Mouse (Mus musculus) MEL (cell line): ENCODE measurements at regions not wholly inside any gene's neighbourhood (a gene's known extent, or its start where the extent isn't known, plus 50 kb on each side); places are given as distances from the start of the nearest gene placed in this dataset.

Source experiments
- DNase-seq: peaks from one replicate; pipeline ENCODE4 v3.0.0; 2011; ENCODE audit warnings: low read depth, low spot score
- H3K27ac ChIP-seq: 2 replicates; pipeline ENCODE4 v1.5.1; 2012; ENCODE audit warnings: low read depth, mild to moderate bottlenecking, control low read depth, low read length, moderate library complexity; ENCODE audit not compliant: control insufficient read depth
- H3K27me3 ChIP-seq, 2 experiments: fragments of 150-350 bp in 1 of 2; sonication (generic) in 1 of 2; 2 replicates each; pipeline ENCODE4 v1.6.1; 2012; ENCODE audit warnings: low read length in 2 of 2, mild to moderate bottlenecking in 2 of 2, improper control_type of control experiment in 1 of 2, moderate library complexity in 1 of 2; ENCODE audit not compliant: insufficient read depth in 2 of 2, control insufficient read depth in 1 of 2
- H3K36me3 ChIP-seq, 2 experiments: 2 replicates each; pipeline ENCODE4 v1.6.1; 2012 to 2014; ENCODE audit warnings: low read length in 2 of 2, improper control_type of control experiment in 1 of 2, inconsistent platforms in 1 of 2, mild to moderate bottlenecking in 1 of 2; ENCODE audit not compliant: insufficient read depth in 2 of 2, control insufficient read depth in 1 of 2
- H3K4me1 ChIP-seq, 2 experiments: fragments of 150-350 bp in 1 of 2; sonication (generic) in 1 of 2; 2 replicates each; pipeline ENCODE4 v1.6.1; 2012; ENCODE audit warnings: low read length in 2 of 2, improper control_type of control experiment in 1 of 2, mild to moderate bottlenecking in 1 of 2; ENCODE audit not compliant: insufficient read depth in 2 of 2, control insufficient read depth in 1 of 2
- H3K4me3 ChIP-seq, 2 experiments: fragments of 150-350 bp in 1 of 2; sonication (generic) in 1 of 2; 2 replicates each; pipeline ENCODE4 v1.5.1; 2012; ENCODE audit warnings: low read depth in 2 of 2, low read length in 2 of 2, mild to moderate bottlenecking in 2 of 2, moderate library complexity in 2 of 2, control low read depth in 1 of 2, improper control_type of control experiment in 1 of 2; ENCODE audit not compliant: control insufficient read depth in 1 of 2, insufficient read depth in 1 of 2
- H3K79me2 ChIP-seq: 2 replicates; pipeline ENCODE4 v1.6.1; 2012; ENCODE audit warnings: mild to moderate bottlenecking, low read length, moderate library complexity; ENCODE audit not compliant: control insufficient read depth, poor library complexity, insufficient read depth
- H3K9ac ChIP-seq: 2 replicates; pipeline ENCODE4 v1.6.1; 2012; ENCODE audit warnings: low read depth, mild to moderate bottlenecking, control low read depth, low read length, moderate library complexity; ENCODE audit not compliant: control insufficient read depth, poor library complexity, severe bottlenecking
- H3K9me3 ChIP-seq: fragments of 150-350 bp; sonication (generic); replicated peaks from 2 replicates; pipeline ENCODE4 v1.6.1; 2012; ENCODE audit warnings: mild to moderate bottlenecking, low read length, improper control_type of control experiment, moderate library complexity; ENCODE audit not compliant: insufficient read depth
- CHD1 ChIP-seq: IDR thresholded peaks from 2 replicates; pipeline ENCODE4 v1.6.1; 2012; ENCODE audit warnings: low read depth, mild to moderate bottlenecking, inconsistent platforms, low read length, improper control_type of control experiment
- CHD2 ChIP-seq: IDR thresholded peaks from 2 replicates; pipeline ENCODE4 v1.6.1; 2011; ENCODE audit warnings: low read length, improper control_type of control experiment
- CTCF ChIP-seq, 3 experiments: IDR thresholded peaks in 2 of 3; conservative IDR thresholded peaks in 1 of 3; 2 replicates each; pipeline ENCODE4 v1.5.1; 2011 to 2012; ENCODE audit warnings: low read length in 3 of 3, low read depth in 2 of 3, mild to moderate bottlenecking in 2 of 3, improper control_type of control experiment in 1 of 3, inconsistent platforms in 1 of 3, mixed read lengths in 1 of 3, moderate library complexity in 1 of 3; ENCODE audit not compliant: control insufficient read depth in 1 of 3, insufficient read depth in 1 of 3, poor library complexity in 1 of 3, severe bottlenecking in 1 of 3
- ELF1 ChIP-seq: IDR thresholded peaks from 2 replicates; pipeline ENCODE4 v1.6.1; 2014; ENCODE audit warnings: low read depth, mild to moderate bottlenecking, inconsistent platforms, low read length, improper control_type of control experiment, moderate library complexity
- EP300 ChIP-seq, 2 experiments: IDR thresholded peaks; 2 replicates each; pipeline ENCODE4 v1.6.1; 2011; ENCODE audit warnings: improper control_type of control experiment in 2 of 2, low read length in 2 of 2, low read depth in 1 of 2, mild to moderate bottlenecking in 1 of 2
- ETS1 ChIP-seq: IDR thresholded peaks from 2 replicates; pipeline ENCODE4 v1.6.1; 2012; ENCODE audit warnings: low read depth, mild to moderate bottlenecking, inconsistent platforms, low read length, improper control_type of control experiment, moderate library complexity
- JUND ChIP-seq: IDR thresholded peaks from 2 replicates; pipeline ENCODE4 v1.6.1; 2011; ENCODE audit warnings: low read depth, mild to moderate bottlenecking, improper control_type of control experiment, low read length
- KAT2A ChIP-seq: conservative IDR thresholded peaks from 2 replicates; pipeline ENCODE4 v1.6.1; 2012; ENCODE audit warnings: low read depth, low read length, improper control_type of control experiment, inconsistent platforms
- MAX ChIP-seq: IDR thresholded peaks from 2 replicates; pipeline ENCODE4 v1.6.1; 2011; ENCODE audit warnings: low read length, improper control_type of control experiment
- MAZ ChIP-seq: IDR thresholded peaks from 2 replicates; pipeline ENCODE4 v1.6.1; 2012; ENCODE audit warnings: low read depth, mild to moderate bottlenecking, inconsistent platforms, low read length, improper control_type of control experiment
- MEF2A ChIP-seq: IDR thresholded peaks from 2 replicates; pipeline ENCODE4 v1.6.1; 2014; ENCODE audit warnings: low read depth, mild to moderate bottlenecking, inconsistent platforms, low read length, improper control_type of control experiment; ENCODE audit not compliant: poor library complexity, insufficient replicate concordance, severe bottlenecking; ENCODE audit errors: extremely low read depth
- MXI1 ChIP-seq: IDR thresholded peaks from 2 replicates; pipeline ENCODE4 v1.6.1; 2011; ENCODE audit warnings: mild to moderate bottlenecking, low read depth, low read length, improper control_type of control experiment
- MYB ChIP-seq: IDR thresholded peaks from 2 replicates; pipeline ENCODE4 v1.6.1; 2011; ENCODE audit warnings: mild to moderate bottlenecking, low read depth, low read length, improper control_type of control experiment
- POLR2AphosphoS2 ChIP-seq: IDR thresholded peaks from 2 replicates; pipeline ENCODE4 v1.6.1; 2011; ENCODE audit warnings: low read length, improper control_type of control experiment
- RAD21 ChIP-seq: IDR thresholded peaks from 2 replicates; pipeline ENCODE4 v1.6.1; 2011; ENCODE audit warnings: mild to moderate bottlenecking, low read depth, low read length, improper control_type of control experiment
- RCOR1 ChIP-seq: IDR thresholded peaks from 2 replicates; pipeline ENCODE4 v1.6.1; 2012; ENCODE audit warnings: low read depth, mild to moderate bottlenecking, inconsistent platforms, low read length, improper control_type of control experiment
- TAL1 ChIP-seq: IDR thresholded peaks from 2 replicates; pipeline ENCODE4 v1.6.1; 2012; ENCODE audit warnings: mild to moderate bottlenecking, inconsistent platforms, low read length, moderate library complexity, mixed read lengths
- TCF12 ChIP-seq: IDR thresholded peaks from 2 replicates; pipeline ENCODE4 v1.6.1; 2014; ENCODE audit warnings: low read depth, mild to moderate bottlenecking, inconsistent platforms, low read length, improper control_type of control experiment, moderate library complexity
- UBTF ChIP-seq: IDR thresholded peaks from 2 replicates; pipeline ENCODE4 v1.6.1; 2012; ENCODE audit warnings: low read depth, mild to moderate bottlenecking, inconsistent platforms, low read length, improper control_type of control experiment, moderate library complexity, borderline replicate concordance; ENCODE audit not compliant: insufficient read depth
- USF1 ChIP-seq: IDR thresholded peaks from 2 replicates; pipeline ENCODE4 v1.6.1; 2014; ENCODE audit warnings: low read depth, mild to moderate bottlenecking, inconsistent platforms, low read length, improper control_type of control experiment, moderate library complexity
- ZKSCAN1 ChIP-seq: IDR thresholded peaks from 2 replicates; pipeline ENCODE4 v1.6.1; 2012; ENCODE audit warnings: low read depth, mild to moderate bottlenecking, inconsistent platforms, low read length, improper control_type of control experiment, moderate library complexity
- ZMIZ1 ChIP-seq: IDR thresholded peaks from 2 replicates; pipeline ENCODE4 v1.6.1; 2012; ENCODE audit warnings: low read depth, mild to moderate bottlenecking, inconsistent platforms, low read length, improper control_type of control experiment, moderate library complexity
- ZNF384 ChIP-seq: IDR thresholded peaks from 2 replicates; pipeline ENCODE4 v1.6.1; 2012; ENCODE audit warnings: low read depth, mild to moderate bottlenecking, inconsistent platforms, low read length, improper control_type of control experiment

DNA sequence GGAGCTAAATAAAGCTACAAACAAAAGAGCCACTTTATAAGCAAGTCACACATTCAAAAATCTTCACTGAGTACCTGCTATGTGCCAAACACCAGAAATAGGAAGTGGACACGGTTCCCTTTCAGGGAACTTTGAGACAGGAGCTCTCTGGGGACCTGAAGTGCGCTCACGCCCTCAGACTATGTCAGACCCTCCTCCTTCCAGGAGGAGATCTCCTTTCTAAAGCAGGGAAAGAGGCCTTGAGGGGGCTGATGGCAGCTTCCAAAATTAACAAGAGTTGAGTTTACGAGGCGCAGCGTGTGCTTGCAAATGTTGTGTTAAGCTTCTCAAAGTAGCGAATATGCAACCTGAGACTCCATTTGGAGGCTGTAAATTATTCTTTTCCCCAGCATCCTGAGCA is 204.0 kb upstream of the Cdh5 start:
- H3K9ac ChIP-seq, result no peak overlapping the region
- no peak for DNase-seq
- TF ChIP-seq MXI1 (no peak), UBTF (no peak), EP300 (IDR thresholded peaks at IDR 0.05; ENCODE audit: low read depth in 1 of 2, low read length in 2 of 2) (no peak), MAZ (no peak), MAX (no peak), TAL1 (no peak), JUND (no peak), CHD2 (no peak), KAT2A (no peak), RCOR1 (no peak), MYB (no peak), ZKSCAN1 (no peak), ELF1 (no peak), CHD1 (no peak), TCF12 (no peak), POLR2AphosphoS2 (no peak), ZNF384 (no peak)
- no peaks in the 10 kb centered on the region for H3K36me3 ChIP-seq
- H3K4me3 ChIP-seq, result no peak overlapping the region
- H3K27me3 ChIP-seq, result no peaks in the 10 kb centered on the region
- H3K79me2 ChIP-seq, result no peaks in the 10 kb centered on the region
- H3K9me3 ChIP-seq, result no peaks in the 10 kb centered on the region
- H3K4me1 ChIP-seq, result no peaks in the 10 kb centered on the region
- no peak overlapping the region for H3K27ac ChIP-seq

DNA sequence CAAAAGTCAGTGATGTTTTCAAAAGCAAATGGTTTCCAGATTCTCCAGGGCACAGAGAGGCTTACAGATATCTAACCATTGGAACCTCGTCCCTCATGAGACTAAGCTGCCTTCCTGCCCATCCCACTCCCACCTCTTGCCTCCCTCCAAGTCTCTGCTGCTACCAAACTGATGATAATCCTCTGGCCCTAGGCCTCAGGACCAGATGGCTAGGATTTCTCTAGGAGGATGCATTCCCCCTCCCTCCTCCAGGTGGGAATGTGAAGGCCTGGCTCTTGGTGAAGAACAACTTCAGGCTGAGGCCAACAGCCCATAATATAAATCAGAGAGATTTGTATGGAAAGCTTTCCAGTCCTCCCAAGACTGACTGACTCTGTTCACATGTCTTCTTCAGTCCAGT is 198.9 kb upstream of the Cdh5 start:
- DNase-seq, result no peak
- no peaks in the 10 kb centered on the region for H3K36me3 ChIP-seq
- no peak overlapping the region for H3K4me3 ChIP-seq
- no peaks in the 10 kb centered on the region for H3K4me1 ChIP-seq
- no peak overlapping the region for H3K27ac ChIP-seq
- H3K79me2 ChIP-seq, result no peaks in the 10 kb centered on the region
- H3K9me3 ChIP-seq, result no peaks in the 10 kb centered on the region
- H3K9ac ChIP-seq, result no peak overlapping the region
- TF ChIP-seq MEF2A, result no peak
- TF ChIP-seq ZMIZ1, result no peak
- TF ChIP-seq USF1, result no peak
- no peak for TF ChIP-seq ETS1
- TF ChIP-seq KAT2A, result no peak
- no peak for TF ChIP-seq MYB
- TF ChIP-seq RAD21, result no peak
- TF ChIP-seq CTCF (IDR thresholded peaks at IDR 0.05 in 2 of 3, conservative IDR thresholded peaks at IDR 0.05 in 1 of 3; ENCODE audit: control insufficient read depth in 1 of 3, insufficient read depth in 1 of 3, low read depth in 2 of 3, low read length in 3 of 3, poor library complexity in 1 of 3, severe bottlenecking in 1 of 3), result no peak
- no peak for TF ChIP-seq POLR2AphosphoS2
- no peaks in the 10 kb centered on the region for H3K27me3 ChIP-seq
